12 mouse cellular contexts compared by ENCODE assay signal in the genomic region with DNA sequence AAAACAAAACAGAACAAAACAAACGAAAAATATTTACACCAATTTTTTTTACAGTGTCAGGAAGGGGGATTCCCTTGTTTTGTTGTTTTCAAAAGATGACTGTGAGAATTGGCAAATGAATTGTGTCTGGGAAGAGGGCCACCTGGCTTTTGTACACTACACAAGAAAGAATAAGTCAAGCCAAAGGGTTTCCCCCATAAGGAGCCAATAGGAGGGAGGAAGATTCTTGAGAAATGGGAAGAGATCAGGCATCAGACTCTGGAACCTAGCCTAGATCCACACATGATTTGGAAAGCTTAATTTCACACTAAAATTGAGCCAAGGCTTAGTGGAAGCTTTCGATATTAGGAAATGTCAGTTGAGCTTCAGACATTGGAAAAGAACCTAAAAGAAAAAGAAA. TPM values are rescaled to one million over a fixed set of nuclear protein-coding genes. Genes with fewer than 3 reads are reported as not detected.
A peak's percentile ranks its signal among the peaks of the same experiment; 100 is the strongest.
DNase-seq lines count a peak whose midpoint lies in the region; ATAC-seq lines count a peak whose summit lies in the region.
"Had no signal": no experiment of that assay in that cellular context is flagged by ENCODE, and none has a peak within 500 bp of the region (broad histone marks: within the 10 kb centered on the region; RNA-seq: fewer than 3 reads in every experiment).

No protein-coding gene starts in this region.

- DNase-seq in cerebellum, postnatal 10 days = peak; percentile 86 to 89
- DNase-seq in cerebellum, adult 11 months = no peak
- peak; percentile 9 to 30 for DNase-seq in layer of hippocampus, postnatal 14 days (ENCODE audit: low spot score in 2 of 2)
- DNase-seq in layer of hippocampus, adult 8-10 months (ENCODE audit: low spot score in 2 of 2) = no peak
- peak; percentile 50 for DNase-seq in lung, postnatal 14 days
- DNase-seq in liver = no peak
- no peak for DNase-seq in spleen, adult 12 weeks (ENCODE audit: low spot score)

- H3K9ac ChIP-seq in forebrain, embryonic 16.5 days (replicated peaks; ENCODE audit: low read depth, low read length) = no peak overlapping the region
- H3K9ac ChIP-seq: hindbrain, embryonic 13.5 days; midbrain, embryonic 13.5 days had no signal

- no peaks in the 10 kb centered on the region for H3K4me1 ChIP-seq in forebrain, embryonic 16.5 days (replicated peaks; ENCODE audit: control insufficient read depth, insufficient read depth, low read length)
- H3K4me1 ChIP-seq: hindbrain, embryonic 13.5 days; midbrain, embryonic 13.5 days had no signal

- 64% methylated on average over 2 of the region's 2 CpGs for WGBS in forebrain, embryonic 16.5 days

- H3K4me3 ChIP-seq in forebrain, embryonic 16.5 days (replicated peaks; ENCODE audit: low read length) = no peak overlapping the region
- H3K4me3 ChIP-seq: heart, adult 2 months; hindbrain, embryonic 13.5 days; midbrain, embryonic 13.5 days had no signal

- H3K27ac ChIP-seq in forebrain, embryonic 16.5 days (ENCODE audit: low read length) = no peak overlapping the region
- H3K27ac ChIP-seq: heart, adult 2 months; hindbrain, embryonic 13.5 days; midbrain, embryonic 13.5 days had no signal

- no peaks in the 10 kb centered on the region for H3K9me3 ChIP-seq in forebrain, embryonic 16.5 days (ENCODE audit: control insufficient read depth, low read length)
- H3K9me3 ChIP-seq: hindbrain, embryonic 13.5 days; midbrain, embryonic 13.5 days had no signal

- H3K36me3 ChIP-seq in forebrain, embryonic 16.5 days (ENCODE audit: control insufficient read depth, insufficient read depth) = no peaks in the 10 kb centered on the region
- H3K36me3 ChIP-seq: hindbrain, embryonic 13.5 days; midbrain, embryonic 13.5 days had no signal

- no peak overlapping the region for H3K4me2 ChIP-seq in forebrain, embryonic 16.5 days (ENCODE audit: low read length)
- H3K4me2 ChIP-seq: hindbrain, embryonic 13.5 days; midbrain, embryonic 13.5 days had no signal

- no peaks in the 10 kb centered on the region for H3K27me3 ChIP-seq in forebrain, embryonic 16.5 days (replicated peaks; ENCODE audit: control insufficient read depth, insufficient read depth, low read length)
- H3K27me3 ChIP-seq: hindbrain, embryonic 13.5 days; midbrain, embryonic 13.5 days had no signal

- peak; percentile 94 for ATAC-seq in forebrain, embryonic 16.5 days
- ATAC-seq: midbrain, embryonic 13.5 days; Patski had no signal

RNA-seq across cellular contexts. Expression of gene Prmt6, which starts 52.4 kb away (rescaled TPM):
- total RNA-seq in layer of hippocampus, postnatal 14 days (2021) = 10 to 100 TPM; 20.3 to 23.8 TPM
- 10 to 100 TPM; 14.0 to 17.3 (median 16.0) TPM for total RNA-seq in layer of hippocampus, adult 8-10 months (2022)
- 20.2 and 24.0 TPM in 2 replicates for polyA plus RNA-seq in forebrain, embryonic 16.5 days (2015; fragmentation: Nextera tagmentation; extraction: Ambion mirVana)

Comparison
In these comparisons a context has a peak if more than half of its experiments do, and no peak if none do; other contexts are left out.
1. DNase-seq: peak in cerebellum, postnatal 10 days (2 of 2), layer of hippocampus, postnatal 14 days (2 of 2) and lung, postnatal 14 days (single experiment); none in cerebellum, adult 11 months (single experiment), layer of hippocampus, adult 8-10 months (0 of 2), liver (single experiment) and spleen, adult 12 weeks (single experiment).